Mouse (Mus musculus): ENCODE measurements around the gene Adamtsl5.
A peak's percentile ranks its signal among the peaks of the same experiment; 100 is the strongest.

The Adamtsl5 gene

DNA sequence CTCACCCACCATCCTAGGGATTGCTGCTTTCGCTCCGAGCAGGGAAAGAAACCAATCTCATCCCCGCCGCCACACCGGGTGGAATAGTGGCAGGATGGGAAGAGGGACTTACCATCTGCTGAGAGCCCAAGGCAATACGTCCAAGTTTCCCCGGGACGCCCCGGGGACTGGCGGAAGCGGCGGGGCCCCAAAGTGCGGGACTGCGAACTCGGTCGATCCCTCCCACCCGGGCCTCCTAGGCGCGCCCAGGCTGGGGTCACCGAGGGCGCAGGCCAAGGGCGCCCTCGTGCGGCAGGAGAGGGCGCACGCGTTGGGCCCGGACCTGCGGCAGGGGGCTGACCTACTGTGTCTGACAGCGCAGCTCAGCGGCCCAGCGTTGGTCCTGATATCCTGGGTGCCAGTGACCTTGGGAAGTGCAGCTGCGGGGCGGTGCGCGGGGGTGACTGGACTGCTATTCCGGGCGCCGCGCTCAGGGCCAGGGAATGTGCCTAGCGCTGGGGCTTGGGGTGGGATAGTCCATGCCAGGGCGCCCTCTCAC, at the start of gene Adamtsl5:
Adamtsl5 (minus strand) TSS at position 169 of the 538 bp plus-strand sequence.
- DNase-seq (ENCODE audit: low spot score): peak; percentile 76

DNA sequence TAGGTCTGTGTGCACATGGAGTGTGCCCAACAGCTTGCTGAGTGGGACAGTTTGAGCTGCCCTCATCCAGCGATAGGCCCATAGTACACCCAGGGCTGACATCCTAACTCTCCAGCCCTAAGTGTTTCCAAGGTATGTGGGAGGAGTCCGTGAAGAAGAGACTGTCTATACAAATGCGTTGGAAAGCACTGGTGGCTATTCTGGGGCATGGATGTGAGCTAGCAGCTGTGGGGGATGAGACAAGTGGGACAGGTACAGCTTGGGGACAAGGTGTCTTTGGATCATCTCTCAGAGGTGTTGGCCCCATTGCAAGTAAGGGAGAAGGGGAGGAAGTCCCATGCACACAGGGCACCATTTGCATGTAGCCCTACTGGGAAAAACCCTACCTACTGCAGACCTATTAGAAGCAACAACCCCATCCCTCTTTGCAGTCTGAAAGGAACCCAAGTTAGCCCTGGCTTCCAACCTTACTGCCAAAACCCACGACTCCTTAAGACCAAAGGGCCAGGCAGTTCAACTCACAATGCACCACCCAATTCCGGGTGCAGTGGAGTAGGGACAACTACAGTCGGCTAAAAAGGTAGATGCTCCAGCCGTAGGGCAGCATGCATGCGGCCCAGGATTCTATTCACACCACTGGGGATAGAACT, 49.4 kb upstream of the Adamtsl5 start:
- no peak for DNase-seq (ENCODE audit: low spot score)

DNA sequence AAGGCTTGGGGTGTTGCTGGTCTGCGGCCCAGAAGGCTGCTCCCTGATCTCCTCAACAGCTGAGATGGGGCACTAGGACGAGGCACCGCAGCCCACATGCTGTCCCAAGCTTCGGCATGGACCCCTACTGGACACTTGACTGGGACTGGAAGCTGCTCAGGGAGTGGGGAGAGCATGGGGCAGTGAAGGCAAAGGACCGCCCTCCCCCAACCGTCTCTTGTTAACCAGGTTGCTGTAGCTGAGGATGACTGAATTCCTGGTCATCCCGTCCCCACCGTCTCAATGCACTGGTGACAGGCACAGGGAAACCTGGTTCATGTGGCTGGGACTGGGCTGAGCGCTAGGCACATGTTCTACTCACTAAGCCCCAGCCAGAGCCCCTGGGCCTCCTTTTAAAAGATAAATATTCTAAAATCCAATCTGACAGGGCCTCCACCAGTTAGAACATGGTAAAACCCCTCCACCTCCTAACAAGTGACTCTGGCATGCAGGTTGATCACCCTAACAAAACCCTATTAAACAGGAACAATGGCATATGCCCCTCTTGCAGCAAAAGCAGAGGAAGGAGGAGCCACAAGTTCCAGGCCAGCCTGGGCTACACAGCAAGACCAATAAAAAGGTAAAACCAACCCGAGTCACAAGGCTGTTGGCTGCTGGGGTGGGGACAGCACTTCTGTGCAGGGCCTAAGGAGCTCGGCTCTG, 48.8 kb upstream of the Adamtsl5 start:
- no peak for DNase-seq (ENCODE audit: low spot score)

DNA sequence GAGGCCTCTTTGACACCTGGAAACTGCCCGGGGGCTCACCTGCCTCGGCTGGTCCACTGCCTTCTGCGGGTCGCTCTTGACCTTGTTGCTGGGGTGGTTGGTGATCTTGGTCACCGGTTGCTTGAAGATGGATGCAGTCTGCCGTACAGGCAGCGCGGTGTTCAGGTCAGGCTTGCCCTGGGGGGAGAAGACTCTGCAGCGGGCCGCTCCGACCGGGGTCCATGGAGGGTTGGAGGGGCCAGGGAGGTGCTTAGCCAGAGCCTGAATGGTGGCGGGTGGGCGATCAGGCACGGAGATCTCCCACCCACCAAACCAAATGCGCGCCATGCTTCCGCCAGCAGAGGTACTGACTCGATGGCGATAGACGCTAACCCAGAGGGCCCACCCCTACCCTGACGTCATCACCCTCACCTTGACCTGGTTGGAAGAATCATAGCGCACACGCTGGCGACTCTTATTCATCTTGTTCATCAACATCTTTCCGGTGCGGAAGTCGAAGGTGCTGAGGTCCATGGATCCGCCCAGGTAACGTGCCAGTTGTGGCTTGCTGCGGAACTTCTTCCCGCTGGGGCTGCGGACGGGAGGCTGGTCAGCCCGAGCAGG, 46.9 kb upstream of the Adamtsl5 start:
- DNase-seq (ENCODE audit: low spot score): no peak

DNA sequence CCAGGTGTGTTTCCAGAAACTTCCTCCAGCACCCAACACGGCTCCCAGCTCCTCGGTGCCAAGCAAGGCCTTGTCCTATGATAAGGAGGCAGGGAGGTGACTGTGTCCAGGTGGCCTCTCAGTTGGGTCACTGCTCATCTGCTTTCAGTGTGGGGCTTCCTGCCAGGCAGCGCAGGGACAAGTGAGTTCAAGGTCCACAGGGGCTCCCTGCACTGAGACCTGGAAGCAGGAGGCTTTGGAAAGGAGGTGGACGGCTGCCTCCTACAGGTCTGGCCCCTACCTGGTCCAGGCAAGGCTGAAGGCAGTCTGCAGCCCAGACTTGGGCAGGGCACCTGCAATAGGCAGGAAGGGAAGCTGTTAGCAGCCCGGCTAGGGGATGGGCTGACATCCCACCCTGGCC, 44.5 kb upstream of the Adamtsl5 start:
- DNase-seq (ENCODE audit: low spot score): no peak

DNA sequence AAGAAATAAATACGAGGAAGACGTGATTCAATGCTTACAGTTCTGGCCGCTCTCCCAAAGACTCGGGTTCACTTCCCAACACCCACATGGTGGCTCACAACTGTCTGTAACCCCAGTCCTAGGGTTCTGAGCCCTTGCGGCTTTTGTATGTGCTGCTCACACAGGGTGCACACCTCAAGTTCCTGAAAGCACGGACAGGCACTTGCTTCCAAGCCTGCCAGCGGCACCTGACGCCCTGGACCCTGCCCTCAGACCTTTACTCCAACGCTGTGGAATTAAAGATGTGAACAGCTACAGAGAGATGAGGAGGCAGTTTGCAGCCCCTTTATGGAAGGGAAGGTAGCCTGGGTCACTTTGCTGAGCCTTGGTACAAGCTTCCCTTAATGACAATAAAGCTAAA, 42.5 kb upstream of the Adamtsl5 start:
- DNase-seq (ENCODE audit: low spot score): no peak

DNA sequence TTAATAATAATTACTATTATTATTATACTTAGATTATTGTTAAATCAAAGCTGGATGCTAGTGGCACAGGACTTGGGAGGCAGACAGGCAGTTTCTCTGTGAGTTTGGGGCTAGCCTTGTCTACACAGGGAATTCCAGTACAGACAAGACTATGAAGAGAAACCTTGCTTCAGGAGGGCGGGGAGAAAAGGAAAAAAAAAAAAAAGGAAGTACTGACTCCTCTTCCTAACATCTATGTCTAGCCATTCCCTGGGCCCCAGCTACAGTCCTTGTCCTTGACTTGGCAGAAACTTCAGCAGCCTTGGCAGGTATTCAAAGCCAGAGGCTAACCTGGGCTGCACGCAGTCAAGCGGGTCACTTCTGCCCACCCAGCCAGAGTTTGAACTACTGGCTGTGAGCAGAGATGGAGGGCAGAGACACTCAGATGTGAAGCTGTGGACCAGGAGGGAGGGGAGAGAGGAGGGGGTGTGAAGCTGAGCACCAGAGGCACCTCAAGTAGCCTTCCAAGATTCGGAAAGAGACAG, 41.0 kb upstream of the Adamtsl5 start:
- DNase-seq (ENCODE audit: low spot score): no peak

DNA sequence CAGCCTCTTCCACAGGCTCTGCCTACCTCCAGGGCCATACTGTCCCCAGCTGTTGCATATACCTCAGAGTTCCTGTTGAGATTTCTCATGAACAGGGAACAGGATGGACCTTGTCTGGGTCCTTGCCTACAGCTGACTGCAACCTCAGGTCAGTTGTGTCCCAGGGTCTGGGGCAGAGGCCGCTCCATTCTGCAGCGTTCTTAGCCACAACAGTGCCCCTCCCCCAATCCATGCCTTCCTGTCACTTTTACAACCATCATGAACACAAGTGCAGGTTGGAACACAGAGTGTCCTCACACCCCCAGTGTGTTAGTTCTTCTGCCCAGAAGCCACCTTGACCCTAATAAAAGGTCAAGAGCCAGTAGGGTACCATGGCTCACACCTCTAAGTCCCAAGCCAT, 40.5 kb upstream of the Adamtsl5 start:
- DNase-seq (ENCODE audit: low spot score): no peak

DNA sequence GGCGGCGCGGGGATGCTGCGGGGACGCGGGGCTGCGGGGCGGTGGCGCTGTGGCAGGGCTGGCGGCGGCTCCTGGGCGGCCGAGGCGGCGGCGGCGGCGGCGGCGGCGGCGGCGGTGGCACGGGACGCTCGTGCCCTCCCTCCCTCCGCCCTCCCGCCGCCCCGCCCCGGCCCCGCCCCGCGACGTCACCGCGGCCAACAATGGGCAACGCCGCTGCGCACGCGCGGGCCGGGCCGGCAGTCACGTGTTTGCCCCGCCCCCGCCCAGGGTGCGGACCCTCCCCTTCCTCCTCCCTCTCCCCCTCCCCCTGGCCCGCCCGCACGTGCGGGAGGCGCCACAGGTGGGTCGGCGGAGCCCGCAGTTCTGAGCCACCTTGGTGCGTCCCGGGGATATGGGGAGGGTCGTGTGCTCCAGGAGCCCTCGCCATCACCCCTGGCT, 39.3 kb upstream of the Adamtsl5 start, which contains the start of gene Mex3d:
Mex3d (minus strand) TSS at position 138 of the 438 bp plus-strand sequence.
- DNase-seq (ENCODE audit: low spot score): peak; percentile 69

DNA sequence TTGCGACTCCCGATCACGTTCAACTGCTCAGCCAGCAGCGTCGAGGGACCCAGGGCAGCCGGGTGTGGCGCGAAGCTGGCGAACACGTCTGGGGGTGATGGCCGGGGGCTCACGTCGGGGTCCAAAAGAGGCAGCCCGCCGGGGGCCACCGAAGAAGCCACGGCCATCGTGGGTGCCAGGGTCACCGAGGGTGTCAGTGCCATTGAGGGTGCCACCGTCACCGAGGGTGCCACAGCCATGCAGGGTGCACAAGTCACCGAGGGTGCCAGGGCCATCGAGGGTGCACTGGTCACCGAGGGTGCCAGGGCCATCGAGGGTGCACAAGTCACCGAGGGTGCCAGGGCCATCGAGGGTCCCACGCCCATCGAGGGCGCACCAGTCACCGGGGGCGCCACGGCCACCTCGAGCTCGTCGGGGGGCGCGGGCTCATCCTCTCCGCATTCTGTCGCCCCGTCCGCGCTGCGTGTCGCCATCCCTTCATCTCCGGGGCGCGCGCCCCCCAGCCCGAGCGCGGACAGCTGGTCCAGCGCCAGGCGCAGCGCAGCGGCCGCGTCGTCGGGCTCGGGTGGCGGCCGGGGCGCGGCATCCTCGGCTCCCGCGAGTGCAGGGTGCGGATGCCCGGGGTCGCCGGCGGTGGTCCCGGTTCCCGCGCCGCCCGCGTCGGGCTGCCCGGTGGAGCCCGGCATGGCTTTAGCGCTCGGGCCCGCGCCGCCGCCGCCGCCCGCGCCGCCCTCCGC, 38.7 kb upstream of the Adamtsl5 start:
- no peak for DNase-seq (ENCODE audit: low spot score)

DNA sequence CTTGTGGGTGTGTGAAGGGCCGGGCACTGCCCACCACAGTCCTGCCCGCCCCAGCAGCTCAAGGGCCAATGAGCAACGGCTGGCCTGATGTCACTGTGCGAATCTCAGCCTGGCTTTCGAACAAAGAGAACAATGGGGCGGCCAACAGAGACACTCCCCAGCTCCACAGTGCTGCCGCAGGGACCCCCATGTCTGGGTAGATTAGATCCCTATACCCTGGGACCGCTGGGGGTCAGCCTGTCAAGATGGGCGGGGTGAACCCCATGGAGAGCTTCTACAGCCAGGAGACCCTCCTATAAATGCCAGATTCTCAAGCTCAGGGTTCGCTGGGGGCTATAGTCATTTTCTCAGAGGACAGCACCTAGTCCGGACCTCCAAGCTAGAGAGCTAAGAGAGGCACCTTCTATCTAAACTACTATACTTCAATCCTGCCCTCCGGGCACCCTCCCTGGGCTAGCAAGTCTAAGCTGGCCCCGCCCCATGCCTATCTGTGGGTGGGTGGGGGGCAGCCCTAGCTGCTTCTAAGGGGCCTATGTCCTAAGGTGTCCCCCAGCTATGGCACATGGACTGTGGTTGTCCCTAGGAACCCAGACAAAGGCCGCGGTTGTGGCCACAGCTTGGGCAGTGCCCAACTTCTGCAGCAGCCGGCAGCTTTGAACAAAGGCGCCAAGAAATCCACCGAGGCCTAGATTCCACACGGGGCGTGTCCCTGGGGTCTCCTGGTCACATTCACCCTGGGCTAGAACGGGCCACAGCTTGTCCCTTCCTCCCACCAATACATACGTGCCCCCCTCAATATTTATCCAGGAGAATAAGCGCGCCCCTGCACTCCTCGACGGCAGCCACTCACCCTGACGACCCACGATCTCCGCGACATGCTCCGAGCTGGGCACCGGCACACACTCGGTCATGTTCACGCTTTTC, 37.9 kb upstream of the Adamtsl5 start:
- DNase-seq (ENCODE audit: low spot score): no peak

DNA sequence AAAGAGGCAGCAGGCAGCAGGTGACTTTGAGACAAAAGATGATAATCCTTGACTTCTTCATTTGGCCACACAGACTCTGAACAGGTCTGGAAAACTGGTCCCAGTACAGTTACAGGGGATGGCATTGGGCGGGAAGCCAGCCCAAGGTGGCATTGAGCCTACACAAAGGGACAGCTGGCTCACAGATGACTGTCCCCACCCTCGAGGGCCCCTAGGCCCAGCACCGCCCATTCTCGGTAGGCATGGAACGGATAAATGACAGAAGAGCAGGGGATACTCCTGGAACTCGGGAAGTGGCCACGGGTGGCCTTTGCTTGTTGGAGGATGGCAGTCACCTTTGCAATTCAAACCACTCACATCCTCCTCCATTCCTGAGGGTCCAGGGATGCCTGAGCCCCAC, 37.1 kb upstream of the Adamtsl5 start:
- DNase-seq (ENCODE audit: low spot score): peak; percentile 26

DNA sequence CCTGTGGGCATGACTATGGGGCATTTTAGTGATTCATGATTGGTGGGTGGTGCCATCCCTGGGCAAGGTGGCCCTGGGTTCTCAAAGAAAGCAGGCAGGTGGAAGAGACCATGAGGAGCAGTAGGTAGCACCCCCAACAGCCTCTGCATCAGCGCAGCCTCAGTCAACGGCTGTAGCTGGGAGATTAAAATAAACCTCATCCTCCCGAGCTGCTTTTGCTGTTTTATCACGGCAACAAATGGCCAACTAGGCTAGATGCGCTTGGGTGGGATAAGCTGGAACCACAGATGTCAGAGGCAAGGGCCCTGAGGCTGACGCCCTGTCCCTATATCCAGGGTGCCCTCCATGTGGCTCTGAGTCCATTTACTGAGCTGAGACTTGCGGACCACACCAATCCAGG, 36.5 kb upstream of the Adamtsl5 start:
- peak; percentile 73 for DNase-seq (ENCODE audit: low spot score)

DNA sequence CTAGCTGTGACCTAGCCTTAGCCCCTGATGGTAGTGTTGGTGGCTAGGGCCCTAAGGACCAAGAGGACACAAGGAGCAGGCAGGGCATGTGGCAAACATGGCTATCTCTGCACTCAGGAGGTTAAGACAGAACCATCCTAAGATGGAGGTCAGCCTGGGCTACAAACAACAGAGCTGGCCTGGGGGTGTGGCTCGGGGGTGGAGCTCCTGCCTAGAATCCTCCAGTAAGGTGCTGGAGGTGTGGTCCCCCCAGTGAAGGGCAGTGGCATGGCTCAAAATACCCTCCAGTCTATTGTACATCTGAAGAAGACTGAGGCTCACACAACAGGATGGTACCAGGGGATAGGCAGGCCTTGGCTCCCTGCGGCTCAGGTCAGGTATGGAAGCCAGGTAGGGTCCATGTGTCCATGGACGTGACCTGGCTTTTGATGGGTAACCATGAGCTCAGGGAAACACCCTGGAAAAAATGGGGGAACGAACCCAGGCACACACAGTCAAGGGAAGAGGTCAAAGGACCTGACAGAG, 36.0 kb upstream of the Adamtsl5 start:
- DNase-seq (ENCODE audit: low spot score): peak; percentile 23

DNA sequence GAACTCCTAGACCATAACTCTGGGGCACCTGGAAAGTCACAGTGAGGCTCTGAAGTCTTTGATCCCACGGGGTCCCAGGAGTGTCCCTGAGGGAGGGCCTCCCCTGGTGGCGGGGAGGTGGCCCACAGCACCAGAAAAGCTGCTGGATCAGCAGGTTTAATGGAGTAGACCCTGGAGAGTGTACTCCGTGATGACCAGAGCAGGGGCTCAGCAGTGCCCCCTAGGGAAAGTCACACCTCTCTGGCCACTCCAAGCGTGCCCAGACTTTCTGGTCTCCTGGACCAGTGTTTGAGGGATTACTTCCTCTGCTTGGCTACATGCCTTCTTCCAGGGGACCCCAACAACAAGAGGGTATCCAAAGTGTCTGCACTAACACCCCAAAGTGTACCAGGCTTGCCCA, 35.2 kb upstream of the Adamtsl5 start:
- DNase-seq (ENCODE audit: low spot score): no peak

DNA sequence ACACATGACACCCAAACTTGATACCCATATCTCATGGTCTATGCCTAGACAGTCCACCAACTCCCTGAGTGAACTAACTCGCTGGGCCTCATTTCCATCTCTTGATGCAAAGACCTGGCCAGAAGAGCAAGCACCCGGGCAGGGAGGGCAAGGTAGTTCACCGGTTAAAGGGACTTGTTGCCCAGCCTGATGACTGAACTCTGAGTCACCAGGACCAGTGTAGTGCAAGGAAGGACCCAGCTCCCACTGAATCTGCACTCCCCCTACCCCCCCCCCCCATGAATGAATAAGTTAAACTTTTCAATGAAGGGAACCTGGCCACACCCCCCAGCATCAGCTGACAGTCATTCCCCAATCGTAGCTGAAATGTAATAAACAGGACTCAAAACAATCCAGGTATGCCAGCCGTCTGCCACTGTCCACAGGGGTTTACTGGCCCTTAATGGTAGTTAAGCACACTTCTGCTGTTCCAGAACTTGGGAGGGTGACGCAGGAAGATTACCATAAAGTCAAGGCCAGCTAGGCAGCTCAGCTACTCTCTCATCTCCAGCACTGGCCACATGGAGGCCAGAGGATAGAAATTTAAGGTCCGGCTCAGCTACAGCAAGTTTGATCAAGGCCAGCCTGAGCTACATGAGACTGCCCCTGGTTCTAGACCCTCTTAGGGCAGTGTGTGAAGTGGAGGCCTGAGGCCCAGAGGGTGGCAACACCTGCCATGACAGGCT, 34.6 kb upstream of the Adamtsl5 start:
- DNase-seq (ENCODE audit: low spot score): no peak

DNA sequence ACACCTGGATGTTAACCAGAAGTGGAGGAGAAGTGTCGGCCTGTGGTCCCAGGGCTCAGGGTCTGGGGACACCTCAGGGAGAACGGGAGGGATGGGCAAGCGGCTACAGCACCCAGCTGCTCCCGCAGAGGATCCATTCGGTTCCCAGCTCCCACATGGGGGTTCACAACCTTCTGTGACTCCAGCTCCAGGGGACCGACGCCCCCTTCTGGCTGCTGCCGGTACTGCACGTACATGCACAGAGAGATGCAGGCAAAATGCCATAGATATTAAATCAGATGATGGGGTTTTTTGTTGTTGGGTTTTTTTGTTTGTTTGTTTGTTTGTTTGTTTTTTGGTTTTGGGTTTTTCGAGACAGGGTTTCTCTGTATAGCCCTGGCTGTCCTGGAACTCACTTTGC, 29.5 kb upstream of the Adamtsl5 start:
- DNase-seq (ENCODE audit: low spot score): no peak

DNA sequence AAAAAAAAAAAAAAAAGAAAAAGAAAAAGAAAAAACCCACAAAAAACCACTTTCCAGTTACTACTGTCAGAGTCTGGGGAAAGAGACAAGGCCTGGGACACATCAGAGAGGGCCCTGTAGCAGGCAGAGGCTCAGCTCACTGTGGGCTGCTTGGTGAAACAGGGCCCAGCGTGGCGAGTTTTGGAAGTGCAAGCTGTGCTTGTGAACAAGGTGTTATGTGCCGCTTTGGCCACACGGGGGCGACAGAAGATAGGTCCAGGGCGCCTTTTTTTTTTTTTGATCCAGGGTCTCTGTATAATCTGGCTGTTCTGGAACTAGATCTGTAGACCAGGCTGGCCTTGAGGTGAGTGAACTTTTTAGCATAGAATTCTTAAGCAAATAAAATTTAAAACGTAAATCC, 27.9 kb upstream of the Adamtsl5 start:
- peak; percentile 91 for DNase-seq (ENCODE audit: low spot score)

DNA sequence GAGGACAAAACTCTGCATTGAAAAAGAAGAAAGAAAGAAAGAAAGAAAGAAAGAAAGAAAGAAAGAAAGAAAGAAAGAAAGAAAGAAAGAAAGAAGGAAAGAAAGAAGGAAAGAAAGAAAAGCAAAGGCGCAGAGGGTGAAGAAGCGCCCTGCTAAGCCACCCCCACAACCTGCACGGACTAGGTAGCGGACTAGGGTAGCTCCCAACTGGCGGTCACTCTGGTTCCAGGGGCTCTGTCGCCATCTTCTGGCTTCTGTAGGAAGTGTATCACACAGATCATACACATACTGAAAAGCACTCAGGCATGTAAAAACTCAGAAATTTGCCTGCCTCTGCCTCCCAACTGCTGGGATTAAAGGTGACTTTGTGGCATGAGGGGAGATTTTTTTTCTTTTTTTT, 25.9 kb upstream of the Adamtsl5 start:
- peak; percentile 73 for DNase-seq (ENCODE audit: low spot score)

DNA sequence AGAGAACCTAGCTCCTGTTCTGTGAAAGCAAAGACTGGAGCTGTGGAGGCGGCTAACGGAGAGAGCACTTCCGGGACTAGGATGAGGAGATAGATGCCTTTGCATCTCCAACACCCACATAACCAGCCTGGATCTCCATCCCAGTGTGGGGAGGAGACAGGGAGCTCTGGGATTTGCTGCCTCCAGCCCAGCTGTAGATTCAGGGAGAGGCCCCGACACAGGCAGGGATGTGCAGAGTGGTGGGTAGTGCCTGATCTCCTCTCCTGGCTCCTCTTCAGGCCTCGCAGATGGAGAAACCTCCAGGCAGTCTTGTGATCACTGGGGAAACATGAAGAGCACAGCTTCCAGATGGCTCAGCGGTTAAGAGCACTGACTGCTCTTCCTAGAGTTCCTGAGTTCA, 24.5 kb upstream of the Adamtsl5 start:
- no peak for DNase-seq (ENCODE audit: low spot score)
